27 mouse cellular contexts compared by ENCODE assay signal in the genomic region with DNA sequence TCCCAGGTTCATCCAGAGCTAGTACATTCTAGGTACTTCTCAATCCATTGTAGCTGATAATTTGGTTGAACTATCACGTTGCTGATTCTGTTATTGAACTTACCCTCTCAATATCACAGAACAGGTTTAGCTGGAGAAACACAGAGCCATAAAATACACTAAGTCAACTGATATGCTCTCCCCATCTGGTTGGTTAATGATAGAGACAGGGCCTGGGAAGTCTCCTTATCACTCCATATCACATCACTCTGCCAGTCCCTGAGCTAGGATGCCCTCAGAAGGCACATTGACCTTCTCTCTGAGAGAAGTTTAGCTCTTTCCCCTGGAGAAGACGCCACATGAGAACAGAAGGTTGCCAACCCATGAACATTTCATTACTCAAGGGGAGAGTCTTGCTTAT. TPM values are rescaled to one million over a fixed set of nuclear protein-coding genes. Genes with fewer than 3 reads are reported as not detected.
A peak's percentile ranks its signal among the peaks of the same experiment; 100 is the strongest.
DNase-seq lines count a peak whose midpoint lies in the region; ATAC-seq lines count a peak whose summit lies in the region.
"Had no signal": no experiment of that assay in that cellular context is flagged by ENCODE, and none has a peak within 500 bp of the region (broad histone marks: within the 10 kb centered on the region; RNA-seq: fewer than 3 reads in every experiment).

No protein-coding gene starts in this region.

- intact Hi-C loops in heart, postnatal 36 days (cut with DNase I): loop anchor here (10.0 kb wide), 1 partner anchor 137 kb away; no protein-coding TSS in a partner anchor

- no peaks in the 10 kb centered on the region for H3K36me3 ChIP-seq in heart, embryonic 15.5 days
- H3K36me3 ChIP-seq in intestine, embryonic 14.5 days (ENCODE audit: control insufficient read depth, insufficient read depth, low read length): no peaks in the 10 kb centered on the region
- no peaks in the 10 kb centered on the region for H3K36me3 ChIP-seq in intestine, embryonic 16.5 days (ENCODE audit: control insufficient read depth, insufficient read depth, low read length)
- H3K36me3 ChIP-seq: embryonic facial prominence, embryonic 12.5 days; embryonic facial prominence, embryonic 15.5 days had no signal

- H3K4me2 ChIP-seq in heart, embryonic 15.5 days: no peak overlapping the region
- no peak overlapping the region for H3K4me2 ChIP-seq in intestine, embryonic 14.5 days (ENCODE audit: low read length)
- no peak overlapping the region for H3K4me2 ChIP-seq in intestine, embryonic 16.5 days (ENCODE audit: low read depth, low read length)
- H3K4me2 ChIP-seq: embryonic facial prominence, embryonic 12.5 days; embryonic facial prominence, embryonic 15.5 days; heart, embryonic 11.5 days; hindbrain, embryonic 14.5 days had no signal

- WGBS in heart, embryonic 15.5 days: 71% methylated on average over 2 of the region's 2 CpGs
- WGBS in intestine, embryonic 14.5 days: 64% methylated on average over 2 of the region's 2 CpGs
- 63% methylated on average over 2 of the region's 2 CpGs for WGBS in intestine, embryonic 16.5 days

- H3K4me3 ChIP-seq in heart, embryonic 15.5 days: no peak overlapping the region
- no peak overlapping the region for H3K4me3 ChIP-seq in intestine, embryonic 14.5 days (ENCODE audit: low read depth, low read length)
- no peak overlapping the region for H3K4me3 ChIP-seq in intestine, embryonic 16.5 days (ENCODE audit: low read length)
- H3K4me3 ChIP-seq: embryonic facial prominence, embryonic 12.5 days; embryonic facial prominence, embryonic 15.5 days; gastrocnemius, adult 2 months had no signal

- H3K27me3 ChIP-seq in heart, embryonic 15.5 days: no peaks in the 10 kb centered on the region
- H3K27me3 ChIP-seq in intestine, embryonic 14.5 days (replicated peaks; ENCODE audit: control insufficient read depth, insufficient read depth, low read length): no peaks in the 10 kb centered on the region
- no peaks in the 10 kb centered on the region for H3K27me3 ChIP-seq in intestine, embryonic 16.5 days (replicated peaks; ENCODE audit: control insufficient read depth, insufficient read depth, low read length)
- H3K27me3 ChIP-seq: embryonic facial prominence, embryonic 12.5 days; embryonic facial prominence, embryonic 15.5 days had no signal

- DNase-seq in heart, postnatal 36 days: no peak
- no peak for DNase-seq in intestine, embryonic 14.5 days (ENCODE audit: low spot score)
- DNase-seq in layer of hippocampus, postnatal 14 days (ENCODE audit: low spot score in 2 of 2): no peak
- DNase-seq in layer of hippocampus, adult 9-11 months: no peak
- DNase-seq: adrenal gland, adult 8-10 months; cerebellum, adult 18-20 months; cerebellum, adult 9-10 months; cerebellum, postnatal 14 days; forebrain, postnatal 0 days; gastrocnemius, adult 2 months; gastrocnemius, postnatal 14 days; heart, postnatal 10 days; heart, postnatal 4 days had no signal

- H3K9ac ChIP-seq in heart, embryonic 15.5 days: no peak overlapping the region
- H3K9ac ChIP-seq in intestine, embryonic 14.5 days (ENCODE audit: low read length): no peak overlapping the region
- H3K9ac ChIP-seq in intestine, embryonic 16.5 days (ENCODE audit: low read depth, low read length): no peak overlapping the region
- H3K9ac ChIP-seq: embryonic facial prominence, embryonic 12.5 days; embryonic facial prominence, embryonic 15.5 days; forebrain, postnatal 0 days; hindbrain, embryonic 14.5 days had no signal

- H3K4me1 ChIP-seq in heart, embryonic 15.5 days (replicated peaks): peaks cover 8% of the 10 kb centered on the region
- no peaks in the 10 kb centered on the region for H3K4me1 ChIP-seq in intestine, embryonic 14.5 days (replicated peaks; ENCODE audit: control insufficient read depth, insufficient read depth, low read length)
- H3K4me1 ChIP-seq in intestine, embryonic 16.5 days (ENCODE audit: control insufficient read depth, insufficient read depth, low read length): peaks cover 4% of the 10 kb centered on the region; the same call in 1 of the 2 replicates
- H3K4me1 ChIP-seq: embryonic facial prominence, embryonic 12.5 days; embryonic facial prominence, embryonic 15.5 days had no signal

- H3K9me3 ChIP-seq in heart, embryonic 15.5 days (replicated peaks): no peaks in the 10 kb centered on the region
- no peaks in the 10 kb centered on the region for H3K9me3 ChIP-seq in intestine, embryonic 14.5 days (ENCODE audit: control insufficient read depth, low read length)
- H3K9me3 ChIP-seq in intestine, embryonic 16.5 days (ENCODE audit: control insufficient read depth, low read length): 0 out of 2 replicates have a peak, but pooled peaks cover 6% of the 10 kb centered on the region
- H3K9me3 ChIP-seq: embryonic facial prominence, embryonic 12.5 days; embryonic facial prominence, embryonic 15.5 days had no signal

- no peak for ATAC-seq in heart, embryonic 15.5 days (replicated peaks; ENCODE audit: insufficient number of reproducible peaks, insufficient read depth, low FRiP score, low read depth)
- ATAC-seq in intestine, embryonic 14.5 days (replicated peaks; ENCODE audit: low FRiP score, low TSS enrichment, low read depth): peak; percentile 67; the same call in 1 of the 2 replicates
- ATAC-seq in intestine, embryonic 16.5 days: peak; percentile 96
- ATAC-seq: activated CD4-positive, CD25-positive, alpha-beta regulatory T cell, adult 4 months; CD4-positive, CD25-positive, alpha-beta regulatory T cell, adult 4 months; forebrain, embryonic 14.5 days; forebrain, postnatal 0 days; hindbrain, postnatal 0 days; inflammation-experienced regulatory T-cells, adult 6 months had no signal

- H3K27ac ChIP-seq in heart, embryonic 15.5 days: peak overlapping the region; percentile 55; the same call in 1 of the 2 replicates
- no peak overlapping the region for H3K27ac ChIP-seq in intestine, embryonic 14.5 days (ENCODE audit: low read depth)
- peak overlapping the region; percentile 65 for H3K27ac ChIP-seq in intestine, embryonic 16.5 days (ENCODE audit: low read length)
- H3K27ac ChIP-seq: embryonic facial prominence, embryonic 12.5 days; embryonic facial prominence, embryonic 15.5 days; gastrocnemius, adult 2 months; hindbrain, embryonic 14.5 days; hindbrain, postnatal 0 days had no signal

RNA-seq across cellular contexts. Expression of a gene that starts 14.7 kb away (rescaled TPM):
- 0.69 and 1.6 TPM in 2 replicates for polyA plus RNA-seq in heart, embryonic 15.5 days (2015; fragmentation: Nextera tagmentation; extraction: Ambion mirVana)
- under 1 TPM; 0.41 to 0.69 TPM for total RNA-seq in heart, postnatal 36 days (2021)
- 5.7 and 6.3 TPM in 2 replicates for polyA plus RNA-seq in intestine, embryonic 14.5 days (2014; fragmentation: Nextera tagmentation; extraction: Ambion mirVana)
- polyA plus RNA-seq in intestine, embryonic 16.5 days (2015; fragmentation: Nextera tagmentation; extraction: Ambion mirVana): 8.7 and 9.0 TPM in 2 replicates
- under 1 TPM; 0.24 to 0.28 TPM for total RNA-seq in layer of hippocampus, postnatal 14 days (2021)
- total RNA-seq: common myeloid progenitor, adult 5-6 weeks; gastrocnemius, adult 2 months; gastrocnemius, postnatal 14 days; gastrocnemius, postnatal 4 days had no signal
- polyA plus RNA-seq: activated CD4-positive, CD25-positive, alpha-beta regulatory T cell, adult 4 months; CD4-positive, CD25-positive, alpha-beta regulatory T cell, adult 4 months; embryonic facial prominence, embryonic 12.5 days; forebrain, embryonic 11.5 days; forebrain, embryonic 14.5 days; forebrain, postnatal 0 days; hindbrain, embryonic 14.5 days; inflammation-experienced regulatory T-cells, adult 6 months had no signal
